Comparison of ENCODE assay signal across 21 mouse cellular contexts in the genomic region with DNA sequence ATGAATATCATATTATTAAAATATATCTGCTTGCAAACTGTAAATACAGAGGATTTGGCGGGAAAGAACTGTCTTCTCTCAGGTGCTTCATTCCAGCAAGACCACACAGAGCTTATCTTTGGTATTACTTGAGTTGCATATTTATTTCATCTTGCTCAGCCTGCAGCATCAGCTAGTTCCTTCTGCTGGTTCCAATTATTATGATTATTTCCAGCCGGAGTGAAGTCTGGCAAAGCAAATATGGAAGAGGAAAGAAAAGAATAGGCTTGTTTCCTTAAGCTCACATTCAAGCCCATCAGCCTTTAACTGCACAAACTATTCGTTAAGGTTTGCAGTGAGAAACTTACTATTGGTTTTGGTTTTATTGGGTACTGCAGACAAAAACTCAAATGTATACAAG. TPM values are rescaled to one million over a fixed set of nuclear protein-coding genes. Genes with fewer than 3 reads are reported as not detected.
DNase-seq lines count a peak whose midpoint lies in the region; ATAC-seq and TF ChIP-seq lines count a peak whose summit lies in the region.
"Had no signal": no experiment of that assay in that cellular context is flagged by ENCODE, and none has a peak within 500 bp of the region (broad histone marks: within the 10 kb centered on the region; RNA-seq: fewer than 3 reads in every experiment).

No protein-coding gene starts in this region.

- no peak for TF ChIP-seq POLR2A in limb, embryonic 14.5 days (IDR thresholded peaks at IDR 0.05; ENCODE audit: borderline replicate concordance, extremely low read depth, insufficient read depth, insufficient read length)

- H3K4me3 ChIP-seq in limb, embryonic 14.5 days (replicated peaks; ENCODE audit: low read length): no peak overlapping the region
- no peak overlapping the region for H3K4me3 ChIP-seq in limb, embryonic 10.5 days
- H3K4me3 ChIP-seq: embryonic facial prominence, embryonic 12.5 days; embryonic facial prominence, embryonic 15.5 days; erythroblast, embryonic 14.5 days; forebrain, embryonic 10.5 days; forebrain, embryonic 12.5 days had no signal

- 33% methylated on average over 3 of the region's 3 CpGs for WGBS in limb, embryonic 14.5 days
- WGBS in limb, embryonic 10.5 days: 78% methylated on average over 3 of the region's 3 CpGs

- H3K27me3 ChIP-seq in limb, embryonic 14.5 days (ENCODE audit: control insufficient read depth, insufficient read depth, low read length): no peaks in the 10 kb centered on the region
- H3K27me3 ChIP-seq in limb, embryonic 10.5 days (ENCODE audit: low read depth, poor library complexity, severe bottlenecking): no peaks in the 10 kb centered on the region
- H3K27me3 ChIP-seq: embryonic facial prominence, embryonic 12.5 days; embryonic facial prominence, embryonic 15.5 days; forebrain, embryonic 12.5 days had no signal

- no peak overlapping the region for H3K4me2 ChIP-seq in limb, embryonic 14.5 days (replicated peaks; ENCODE audit: low read depth, low read length, severe bottlenecking)
- H3K4me2 ChIP-seq: embryonic facial prominence, embryonic 12.5 days; embryonic facial prominence, embryonic 15.5 days; forebrain, embryonic 12.5 days had no signal

- H3K27ac ChIP-seq in limb, embryonic 14.5 days (replicated peaks; ENCODE audit: low read depth, low read length): no peak overlapping the region
- H3K27ac ChIP-seq in limb, embryonic 10.5 days: no peak overlapping the region
- H3K27ac ChIP-seq: embryonic facial prominence, embryonic 12.5 days; embryonic facial prominence, embryonic 15.5 days; forebrain, embryonic 10.5 days; forebrain, embryonic 12.5 days had no signal

- DNase-seq in embryo, embryonic 11 days: peak; percentile 25
- DNase-seq in embryo, embryonic 9.5 days (ENCODE audit: extremely low spot score): no peak
- DNase-seq in limb, embryonic 14.5 days (ENCODE audit: low spot score): peak; percentile 15
- DNase-seq in limb, embryonic 10.5 days (ENCODE audit: low spot score): no peak
- DNase-seq in forelimb bud, embryonic 11.5 days (ENCODE audit: low read depth, low spot score): peak; percentile 23
- DNase-seq in adrenal gland, adult (ENCODE audit: inconsistent age in 2 of 2, low spot score in 1 of 2): no peak
- DNase-seq: adrenal gland, adult 8-10 months; adrenal gland, postnatal 14 days; adrenal gland, postnatal 36 days; cerebellum, adult 11-12 months; cerebellum, adult 2 months; cerebellum, adult 9-10 months; cerebellum, postnatal 10 days; cerebellum, postnatal 25 days had no signal

- H3K4me1 ChIP-seq in limb, embryonic 14.5 days (ENCODE audit: control insufficient read depth, insufficient read depth, low read length): no peaks in the 10 kb centered on the region
- 0 out of 2 replicates have a peak, but pooled peaks cover 3% of the 10 kb centered on the region for H3K4me1 ChIP-seq in limb, embryonic 10.5 days
- H3K4me1 ChIP-seq: embryonic facial prominence, embryonic 15.5 days; forebrain, embryonic 10.5 days; forebrain, embryonic 12.5 days had no signal

- no peaks in the 10 kb centered on the region for H3K9me3 ChIP-seq in limb, embryonic 14.5 days (ENCODE audit: control insufficient read depth, low read length)
- H3K9me3 ChIP-seq in limb, embryonic 10.5 days (replicated peaks): no peaks in the 10 kb centered on the region
- H3K9me3 ChIP-seq: embryonic facial prominence, embryonic 12.5 days; embryonic facial prominence, embryonic 15.5 days; forebrain, embryonic 10.5 days; forebrain, embryonic 12.5 days had no signal

- ATAC-seq in limb, embryonic 14.5 days (ENCODE audit: low FRiP score, low read depth): no peak
- ATAC-seq: forebrain, embryonic 14.5 days; forebrain, embryonic 16.5 days had no signal

- H3K9ac ChIP-seq in limb, embryonic 14.5 days (ENCODE audit: low read depth, low read length, severe bottlenecking): no peak overlapping the region
- H3K9ac ChIP-seq: embryonic facial prominence, embryonic 12.5 days; embryonic facial prominence, embryonic 15.5 days; forebrain, embryonic 12.5 days had no signal

- no peaks in the 10 kb centered on the region for H3K36me3 ChIP-seq in limb, embryonic 14.5 days (ENCODE audit: control insufficient read depth, insufficient read depth, low read length)
- H3K36me3 ChIP-seq in limb, embryonic 10.5 days: no peaks in the 10 kb centered on the region
- H3K36me3 ChIP-seq: embryonic facial prominence, embryonic 12.5 days; embryonic facial prominence, embryonic 15.5 days; forebrain, embryonic 10.5 days; forebrain, embryonic 12.5 days had no signal

RNA-seq across cellular contexts. Expression of gene Magi2, which starts 20.4 kb away (rescaled TPM):
- 4.0 TPM in 2 replicates for polyA plus RNA-seq in limb, embryonic 14.5 days (2012; rRNA removed)
- 4.5 and 5.8 TPM in 2 replicates for polyA plus RNA-seq in limb, embryonic 14.5 days (2014; fragmentation: Nextera tagmentation; extraction: Ambion mirVana)
- 2.5 and 3.3 TPM in 2 replicates for polyA plus RNA-seq in limb, embryonic 10.5 days (2016; fragmentation: Nextera tagmentation; extraction: Ambion mirVana)
- polyA plus RNA-seq: erythroblast, embryonic 14.5 days had no signal

Comparison
In these comparisons a context has a peak if more than half of its experiments do, and no peak if none do; other contexts are left out.
1. DNase-seq: peak in embryo, embryonic 11 days (single experiment), limb, embryonic 14.5 days (single experiment) and forelimb bud, embryonic 11.5 days (single experiment); none in embryo, embryonic 9.5 days (single experiment), limb, embryonic 10.5 days (single experiment) and adrenal gland, adult (0 of 2).